Mouse (Mus musculus) hindbrain, postnatal 0 days (tissue): ENCODE measurements around the gene Snx30. TPM values are rescaled to one million over a fixed set of nuclear protein-coding genes. Genes with fewer than 3 reads are reported as not detected.
"Not testable (repeated sequence)": the region's sequence is repeated elsewhere in the genome, so short reads cannot be mapped to it uniquely, and the experiment has no call there.

Experiments
- ATAC-seq: fragments of 200-750 bp; cut with Nextera tagmentation; 2 replicates; pipeline ENCODE4 v1.8.0; 2017; ENCODE audit warnings: mild to moderate bottlenecking, moderate TSS enrichment, moderate library complexity
- DNase-seq: peaks from one replicate; pipeline ENCODE4 v3.0.0-alpha.2; 2015; ENCODE audit warnings: low spot score
- H3K27ac ChIP-seq: fragments of 300-500 bp; sonication (generic); 2 replicates; pipeline ENCODE4 v1.5.1; 2014; ENCODE audit warnings: mild to moderate bottlenecking
- H3K27me3 ChIP-seq: fragments of 300-500 bp; sonication (generic); 2 replicates; pipeline ENCODE4 v1.6.1; 2014; ENCODE audit warnings: low read length, mixed read lengths; ENCODE audit not compliant: insufficient read depth
- H3K36me3 ChIP-seq: fragments of 300-500 bp; sonication (generic); 2 replicates; pipeline ENCODE4 v1.6.1; 2014; ENCODE audit warnings: low read length, mixed read lengths; ENCODE audit not compliant: insufficient read depth
- H3K4me1 ChIP-seq: fragments of 300-500 bp; sonication (generic); 2 replicates; pipeline ENCODE4 v1.6.1; 2014; ENCODE audit warnings: antibody characterized with exemption, low read length, mixed read lengths; ENCODE audit not compliant: insufficient read depth
- H3K4me2 ChIP-seq: fragments of 300-500 bp; sonication (generic); 2 replicates; pipeline ENCODE4 v1.6.1; 2014; ENCODE audit warnings: low read depth, mild to moderate bottlenecking, low read length, moderate library complexity, mixed read lengths
- H3K4me3 ChIP-seq: fragments of 300-500 bp; sonication (generic); 2 replicates; pipeline ENCODE4 v1.5.1; 2014; ENCODE audit warnings: low read length
- H3K9ac ChIP-seq: fragments of 300-500 bp; sonication (generic); replicated peaks from 2 replicates; pipeline ENCODE4 v1.6.1; 2014; ENCODE audit warnings: mild to moderate bottlenecking, low read length, moderate library complexity, mixed read lengths
- H3K9me3 ChIP-seq: fragments of 300-500 bp; sonication (generic); 2 replicates; pipeline ENCODE4 v1.6.1; 2016; ENCODE audit warnings: low read length, mixed read lengths
- CTCF ChIP-seq: IDR thresholded peaks from 2 replicates; pipeline ENCODE4 v1.5.1; 2016; ENCODE audit warnings: antibody characterized with exemption, control low read depth, low read depth
- WGBS: fragments of 180-500 bp; shearing (Covaris S2); extraction: QIAGEN DNeasy Blood & Tissue Kit; methylation state at CpG from one replicate; pipeline ENCODE4 v1.1.7; 2014; 5-methylcytosine and 5-hydroxymethylcytosine counted together
- polyA plus RNA-seq: library from polyadenylated mRNA; unstranded; fragments of >200 nt; fragmentation: Nextera tagmentation; extraction: Ambion mirVana; gene quantifications from 2 replicates; pipeline ENCODE4 v1.2.1, GENCODE M21; 2015
- total RNA-seq: library from RNA; depleted of rRNA; stranded (reverse); fragments of >200 nt; gene quantifications from 2 replicates; pipeline ENCODE4 v1.2.3, GENCODE M21; 2014

Snx30 gene
- total and polyA plus RNA-seq, 2 experiments from 2014 or later, result 15.8 to 31.2 TPM

GRCm38 (mm10) chr4:59782853-59783684 is 22.6 kb upstream of the Snx30 start:
- WGBS, result under 1% methylated on average over 47 of the region's 47 CpGs
- H3K27me3 ChIP-seq, result no peaks in the 10 kb centered on the region
- H3K36me3 ChIP-seq, result no peaks in the 10 kb centered on the region
- peak overlapping the region; percentile 74 for H3K9ac ChIP-seq
- DNase-seq (peak; percentile 57), ATAC-seq (peak; percentile 74; the same call in 1 of the 2 replicates)
- H3K4me1 ChIP-seq, result no peaks in the 10 kb centered on the region
- no peaks in the 10 kb centered on the region for H3K9me3 ChIP-seq
- no peak for TF ChIP-seq CTCF
- peak overlapping the region; percentile 95 for H3K4me2 ChIP-seq
- peak overlapping the region; percentile 98 for H3K4me3 ChIP-seq
- peak overlapping the region; percentile 66; the same call in 1 of the 2 replicates for H3K27ac ChIP-seq

DNA sequence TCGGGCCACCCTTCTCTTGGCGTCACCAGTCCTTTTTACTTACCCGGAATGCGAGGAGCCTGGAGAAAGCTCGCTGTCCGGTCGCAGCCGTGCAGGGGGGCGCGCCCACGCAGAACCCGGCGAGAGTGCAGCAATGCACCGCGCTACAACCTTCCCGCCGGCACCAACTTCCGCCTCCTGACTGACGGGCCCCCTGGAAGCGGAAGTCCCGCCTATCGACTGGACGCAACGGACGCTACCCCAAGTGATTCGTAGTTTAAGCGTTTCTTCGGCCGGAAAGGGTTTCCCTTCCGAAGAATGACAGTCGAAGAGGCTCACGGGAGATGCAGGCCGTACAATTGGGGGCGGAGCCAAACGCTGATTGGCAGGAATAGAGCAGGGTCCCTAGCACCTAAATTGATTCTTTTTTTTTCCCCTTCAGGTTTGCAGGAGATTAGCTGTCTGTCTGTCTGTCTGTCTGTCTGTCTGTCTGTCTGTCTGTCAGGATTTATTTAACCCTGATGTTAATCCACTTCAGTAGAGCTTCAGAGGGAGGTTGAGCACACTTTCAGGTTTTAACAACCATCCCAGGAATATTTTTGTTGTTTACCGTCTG is 21.9 kb upstream of the Snx30 start:
- peak; percentile 99 for DNase-seq
- Histone ChIP-seq H3K27me3 (no peaks in the 10 kb centered on the region), H3K4me1 (no peaks in the 10 kb centered on the region), H3K4me3 (peak overlapping the region; percentile 98), H3K36me3 (no peaks in the 10 kb centered on the region), H3K27ac (peak overlapping the region; percentile 66; the same call in 1 of the 2 replicates), H3K9me3 (no peaks in the 10 kb centered on the region), H3K9ac (peak overlapping the region; percentile 74), H3K4me2 (peak overlapping the region; percentile 95)
- no peak for TF ChIP-seq CTCF
- WGBS, result under 1% methylated on average over 36 of the region's 36 CpGs
- peak; percentile 98 for ATAC-seq

GRCm38 (mm10) chr4:59785412-59785811 is 20.2 kb upstream of the Snx30 start:
- no peaks in the 10 kb centered on the region for H3K27me3 ChIP-seq
- 21% methylated on average over 2 of the region's 2 CpGs for WGBS
- H3K4me2 ChIP-seq, result no peak overlapping the region
- no peak for TF ChIP-seq CTCF
- ATAC-seq, result no peak
- H3K36me3 ChIP-seq, result no peaks in the 10 kb centered on the region
- no peak overlapping the region for H3K27ac ChIP-seq
- H3K9me3 ChIP-seq, result no peaks in the 10 kb centered on the region
- DNase-seq, result no peak
- H3K9ac ChIP-seq, result no peak overlapping the region
- H3K4me3 ChIP-seq, result no peak overlapping the region
- H3K4me1 ChIP-seq, result no peaks in the 10 kb centered on the region

DNA sequence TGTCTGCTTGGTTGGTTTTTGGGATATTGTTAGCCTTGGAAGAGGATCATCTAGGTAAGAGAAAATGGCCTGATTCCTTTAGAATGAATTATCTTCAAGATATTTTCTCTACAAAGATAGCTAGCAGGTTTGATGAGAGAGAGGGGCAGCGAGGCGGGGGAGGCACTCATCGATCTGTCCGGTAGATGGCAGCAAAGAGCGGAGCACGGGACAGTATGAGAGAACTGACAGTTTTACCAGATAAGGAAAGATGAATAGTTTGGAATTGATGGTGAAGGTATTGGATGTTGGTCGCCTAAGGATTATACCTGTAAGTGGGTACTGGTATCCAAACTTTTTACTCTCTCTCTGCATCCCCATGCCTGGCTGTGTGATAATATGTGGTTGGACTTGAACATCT is 19.0 kb upstream of the Snx30 start:
- no peak for ATAC-seq
- H3K36me3 ChIP-seq, result no peaks in the 10 kb centered on the region
- no peaks in the 10 kb centered on the region for H3K4me1 ChIP-seq
- no peak overlapping the region for H3K4me2 ChIP-seq
- peak; percentile 79 for DNase-seq
- no peak overlapping the region for H3K4me3 ChIP-seq
- peak; percentile 95 for TF ChIP-seq CTCF
- under 1% methylated on average over 7 of the region's 7 CpGs for WGBS
- no peak overlapping the region for H3K27ac ChIP-seq
- no peak overlapping the region for H3K9ac ChIP-seq
- H3K9me3 ChIP-seq, result no peaks in the 10 kb centered on the region
- H3K27me3 ChIP-seq, result no peaks in the 10 kb centered on the region

GRCm38 (mm10) chr4:59787126-59787525 is 18.5 kb upstream of the Snx30 start:
- Histone ChIP-seq H3K9ac (no peak overlapping the region), H3K27ac (no peak overlapping the region), H3K4me1 (no peaks in the 10 kb centered on the region), H3K27me3 (no peaks in the 10 kb centered on the region), H3K4me2 (no peak overlapping the region), H3K9me3 (no peaks in the 10 kb centered on the region), H3K36me3 (no peaks in the 10 kb centered on the region), H3K4me3 (no peak overlapping the region)
- ATAC-seq, result no peak
- 70% methylated on average over 6 of the region's 6 CpGs for WGBS
- DNase-seq, result no peak
- no peak for TF ChIP-seq CTCF

- Histone ChIP-seq H3K27ac (no peak overlapping the region), H3K4me3 (no peak overlapping the region), H3K4me1 (no peaks in the 10 kb centered on the region), H3K36me3 (no peaks in the 10 kb centered on the region), H3K27me3 (no peaks in the 10 kb centered on the region), H3K9ac (no peak overlapping the region), H3K9me3 (no peaks in the 10 kb centered on the region), H3K4me2 (no peak overlapping the region)
- TF ChIP-seq CTCF, result no peak
- DNase-seq (no peak), ATAC-seq (no peak)
These were observed 16.6 kb upstream of the Snx30 start for GRCm38 (mm10) chr4:59789015-59789414.

DNA sequence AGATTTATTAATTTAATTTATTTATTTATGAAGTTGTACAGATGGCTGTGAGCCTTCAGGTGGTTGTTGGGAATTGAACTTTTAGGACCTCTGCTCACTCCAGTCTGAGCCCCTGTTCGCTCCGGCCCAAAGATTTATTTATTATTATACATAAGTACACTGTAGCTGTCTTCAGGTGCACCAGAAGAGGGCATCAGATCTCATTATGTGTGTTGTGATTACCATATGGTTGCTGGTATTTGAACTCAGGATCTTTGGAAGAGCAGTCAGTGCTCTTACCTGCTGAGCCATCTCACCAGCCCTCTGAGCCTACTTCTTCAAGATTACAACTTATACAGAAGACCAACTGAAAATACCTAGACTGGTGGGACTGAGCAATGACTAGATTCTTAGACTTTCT is 12.0 kb upstream of the Snx30 start:
- not testable (repeated sequence) for H3K4me1 ChIP-seq

More for the DNA sequence above, 12.0 kb upstream of the Snx30 start:
- H3K9ac ChIP-seq, DNase-seq, H3K36me3 ChIP-seq, H3K27me3 ChIP-seq, H3K4me2 ChIP-seq, H3K27ac ChIP-seq, H3K4me3 ChIP-seq, ATAC-seq, H3K9me3 ChIP-seq: not testable (repeated sequence)
- WGBS, result 77% methylated on average over 2 of the region's 2 CpGs
